Mouse (Mus musculus) frontal cortex, postnatal 25 days (tissue): Measurements from ENCODE around the gene Zfp143.
A peak's percentile ranks its signal among the peaks of the same experiment; 100 is the strongest.
"Not testable (repeated sequence)": the region's sequence is repeated elsewhere in the genome, so short reads cannot be mapped to it uniquely, and the experiment has no call there.

Experiments used
- DNase-seq, 2 experiments: peaks; one replicate each; pipeline ENCODE4 v3.0.0; 2022; ENCODE audit warnings: low spot score in 2 of 2

Gene Zfp143

DNA sequence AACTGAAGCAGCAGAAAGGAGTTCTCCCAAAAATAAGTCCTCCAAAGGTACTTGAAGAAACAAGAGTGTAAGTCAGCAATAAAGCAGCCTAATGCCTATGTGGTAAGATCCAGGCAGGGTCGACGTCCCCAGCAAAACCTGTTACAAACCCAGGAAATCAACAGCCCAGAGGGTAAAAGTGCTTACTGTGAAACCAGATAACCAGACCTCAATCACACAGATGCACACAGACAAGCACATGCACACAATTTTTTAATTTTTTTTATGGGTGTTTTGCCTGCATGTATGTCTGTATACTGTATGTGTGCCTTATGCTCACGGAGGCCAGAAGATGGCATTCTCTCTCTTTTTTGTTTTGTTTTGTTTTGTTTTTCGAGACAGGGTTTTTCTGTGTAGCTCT is 35.3 kb downstream of the Zfp143 start:
- DNase-seq = no peak

DNA sequence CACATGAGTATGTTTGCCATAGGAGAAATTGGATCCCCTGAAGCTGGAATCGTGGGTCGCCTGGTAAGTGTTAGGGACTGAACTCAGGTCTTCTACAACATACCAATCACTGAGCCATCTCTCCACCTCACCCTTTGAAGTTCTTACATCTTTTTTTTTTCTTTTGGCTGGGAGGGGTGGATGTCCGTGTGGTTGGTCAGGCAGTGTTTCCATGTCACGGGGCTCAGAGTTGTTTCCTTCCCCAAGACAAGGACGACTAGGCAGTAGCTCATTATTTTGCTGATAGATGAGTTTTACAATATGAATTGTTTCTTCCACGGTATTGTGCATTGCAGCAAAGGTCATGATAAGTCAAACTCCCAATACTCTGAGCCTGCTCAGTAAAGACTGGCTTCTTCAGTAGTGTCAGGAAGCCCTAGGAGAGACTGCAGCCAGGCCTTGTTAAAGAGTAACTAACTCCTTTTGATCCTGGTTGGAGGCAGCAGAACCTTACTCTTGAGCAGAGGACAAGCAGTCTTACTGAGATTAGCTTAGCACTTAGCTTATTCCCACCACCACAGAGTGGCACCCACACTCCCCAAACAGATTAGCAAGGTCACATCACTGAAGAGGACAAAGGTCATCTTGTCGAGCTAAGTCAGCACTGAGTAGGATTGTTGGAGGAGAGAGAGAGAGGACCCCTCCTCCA is 36.2 kb downstream of the Zfp143 start:
- no peak for DNase-seq

DNA sequence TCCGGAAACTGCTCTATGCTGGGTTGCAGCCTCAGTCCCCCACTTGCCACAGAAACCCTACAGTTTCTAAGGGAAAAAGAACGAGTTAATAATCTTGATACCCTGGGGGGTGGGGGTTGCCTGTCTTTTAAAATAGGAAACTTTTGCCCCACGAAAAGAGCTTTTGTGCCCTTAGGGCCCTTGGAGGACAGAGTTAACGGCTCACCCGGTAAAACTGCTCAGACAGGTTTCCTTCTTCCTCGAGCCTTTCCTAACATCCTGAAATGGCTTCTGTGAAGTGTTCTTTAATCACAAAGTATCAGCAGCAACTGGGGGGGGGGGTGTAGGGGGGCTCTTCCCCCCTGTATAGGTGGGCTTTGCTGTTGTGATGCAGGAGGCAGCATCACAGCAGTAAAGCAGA is 39.8 kb downstream of the Zfp143 start:
- DNase-seq = no peak

DNA sequence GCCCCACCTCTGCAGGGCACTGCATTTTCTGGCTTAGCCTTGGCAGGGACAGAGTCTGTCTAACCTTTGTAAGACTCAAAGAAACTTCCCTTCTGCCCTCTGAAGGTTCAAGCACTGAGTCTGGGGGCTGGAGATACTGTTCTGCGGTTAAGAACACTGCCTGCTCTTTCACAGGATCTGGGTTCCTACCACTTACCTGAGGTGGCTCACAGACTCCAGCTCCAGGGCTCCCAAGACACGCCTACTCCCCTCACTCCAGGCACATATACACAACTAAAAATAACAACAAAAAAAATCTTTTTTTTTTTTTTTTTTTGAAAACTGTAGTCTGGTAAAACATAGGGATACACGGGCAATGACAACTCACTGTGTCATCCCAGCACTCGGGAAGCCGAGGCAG is 40.2 kb downstream of the Zfp143 start:
- no peak for DNase-seq

DNA sequence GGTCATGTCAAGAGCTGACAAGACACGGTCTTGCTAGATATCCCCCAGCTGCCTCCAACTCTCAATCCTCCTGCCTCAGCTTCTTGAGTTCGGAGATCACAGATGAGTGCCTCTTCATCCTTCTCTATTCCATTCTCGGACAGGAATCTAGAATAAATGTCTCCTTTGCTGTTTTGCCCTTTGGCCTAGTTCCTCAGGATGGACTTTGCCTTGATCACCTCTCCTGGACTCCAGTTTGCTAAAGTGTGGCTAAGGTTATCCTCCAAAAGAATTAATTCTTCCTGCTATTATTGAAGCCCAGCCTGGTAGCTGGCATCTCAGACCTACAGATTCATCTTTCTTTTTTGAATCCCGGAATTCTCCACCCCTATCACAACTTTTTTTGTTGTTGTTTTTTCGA is 44.0 kb downstream of the Zfp143 start:
- no peak for DNase-seq

DNA sequence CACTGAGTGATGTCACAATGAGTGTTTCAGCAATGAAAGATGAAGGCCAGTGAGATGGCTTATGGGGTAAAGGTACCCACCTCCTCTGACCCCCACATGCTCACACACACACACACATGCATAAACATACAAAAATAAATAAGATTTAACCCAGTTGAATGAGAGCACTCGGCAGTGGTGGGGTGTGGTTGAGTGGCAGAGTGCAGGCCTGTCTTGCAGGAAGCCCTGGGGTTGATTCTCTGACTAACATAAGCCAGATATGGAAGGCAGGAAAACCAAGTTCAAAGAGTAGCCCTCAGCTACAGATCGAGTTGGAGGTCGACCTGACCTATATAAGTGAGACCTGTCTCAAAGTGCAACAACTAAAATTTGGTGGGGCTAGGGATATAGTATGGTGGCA is 45.6 kb downstream of the Zfp143 start:
- no peak for DNase-seq

DNA sequence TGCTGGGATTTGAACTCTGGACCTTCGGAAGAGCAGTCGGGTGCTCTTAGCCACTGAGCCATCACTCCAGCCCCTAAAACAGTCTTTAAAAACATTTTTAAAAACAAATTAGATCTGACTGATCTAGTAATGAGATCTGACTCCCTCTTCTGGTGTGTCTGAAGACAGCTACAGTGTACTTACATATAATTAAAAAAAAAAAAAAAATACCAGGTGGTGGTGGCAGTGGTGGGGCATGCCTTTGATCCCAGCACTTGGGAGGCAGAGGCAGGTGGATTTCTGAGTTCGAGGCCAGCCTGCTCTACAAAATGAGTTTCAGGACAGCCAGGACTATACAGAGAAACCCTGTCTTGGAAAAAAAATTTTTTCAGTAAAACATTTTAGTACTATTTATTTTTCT is 47.5 kb downstream of the Zfp143 start:
- not testable (repeated sequence) for DNase-seq

DNA sequence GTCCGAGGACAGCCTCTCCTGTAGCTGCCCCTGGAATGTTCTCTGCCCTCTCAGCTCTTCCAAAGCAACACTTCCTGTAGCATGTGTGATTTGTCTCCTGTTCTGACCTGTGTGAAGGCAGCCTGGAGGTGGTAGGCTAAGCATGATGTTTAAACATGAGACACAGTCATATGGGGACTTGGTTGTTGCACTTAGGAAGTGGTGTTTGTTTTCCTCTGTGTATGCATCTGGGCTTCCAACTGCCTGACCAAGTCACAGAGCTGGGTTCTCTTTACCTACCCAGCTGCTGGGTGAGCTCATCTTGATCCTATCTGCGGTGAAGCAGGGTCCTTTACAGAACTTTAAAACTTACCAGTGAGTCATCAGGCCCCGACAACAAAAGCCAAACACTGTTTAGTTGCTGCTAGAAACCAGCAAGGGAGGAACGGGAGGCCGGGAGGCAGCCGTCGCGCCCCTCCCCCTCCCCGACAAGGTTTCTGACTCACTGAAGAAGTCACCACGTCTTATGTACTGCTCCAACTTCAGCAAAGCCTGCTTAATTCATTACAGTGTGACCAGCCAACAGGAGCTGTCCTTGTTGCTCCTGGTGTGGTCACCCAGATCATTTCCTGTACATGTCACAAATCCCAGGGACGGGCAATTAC is 48.1 kb downstream of the Zfp143 start:
- DNase-seq = no peak

DNA sequence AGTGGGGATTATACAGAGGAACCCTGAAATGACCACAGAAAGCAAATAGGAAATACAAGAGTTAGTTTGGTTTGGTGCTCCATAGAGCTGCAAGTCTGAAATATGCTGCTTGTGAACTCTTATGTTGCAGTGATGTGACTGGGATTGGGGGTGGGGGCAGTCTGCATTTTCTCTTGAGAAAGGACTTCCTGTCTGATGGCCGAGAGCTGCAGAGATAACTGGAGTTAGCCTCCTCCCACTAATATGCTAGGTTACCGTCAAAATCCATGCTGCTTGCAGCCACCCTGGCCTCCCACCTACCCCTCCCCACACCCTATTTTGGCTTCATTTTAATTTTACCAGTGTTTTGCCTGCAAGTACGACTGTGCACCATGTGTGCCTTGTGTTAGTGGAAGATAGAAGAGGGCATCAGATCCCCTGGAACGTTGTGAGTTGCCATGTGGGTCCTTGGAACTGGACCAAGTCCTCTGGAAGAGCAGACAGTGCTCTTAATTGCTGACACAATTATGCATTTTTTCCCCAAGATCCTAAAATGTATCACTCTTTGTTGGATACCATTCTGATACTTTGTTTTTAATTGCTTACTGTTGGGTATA is 49.1 kb downstream of the Zfp143 start:
- DNase-seq = no peak

DNA sequence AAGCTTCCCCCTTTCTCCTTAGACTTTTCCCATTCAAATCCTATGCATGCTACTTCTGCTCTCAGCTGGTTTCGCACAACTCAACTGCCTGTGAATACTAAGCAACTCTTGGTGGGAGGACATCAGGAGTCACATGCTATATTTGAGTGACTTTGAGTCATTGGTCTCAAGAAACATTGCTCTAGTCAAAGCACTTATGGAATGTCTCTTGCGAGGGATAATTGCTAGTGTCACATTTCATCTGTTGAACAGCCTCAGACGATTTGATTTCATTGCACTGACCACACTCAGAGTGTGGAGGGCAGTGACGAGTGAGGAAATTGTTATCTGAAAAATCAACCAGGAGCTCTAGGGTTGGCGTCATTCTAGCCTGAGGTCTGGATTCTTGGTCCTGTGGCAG is 53.7 kb downstream of the Zfp143 start:
- DNase-seq = no peak

DNA sequence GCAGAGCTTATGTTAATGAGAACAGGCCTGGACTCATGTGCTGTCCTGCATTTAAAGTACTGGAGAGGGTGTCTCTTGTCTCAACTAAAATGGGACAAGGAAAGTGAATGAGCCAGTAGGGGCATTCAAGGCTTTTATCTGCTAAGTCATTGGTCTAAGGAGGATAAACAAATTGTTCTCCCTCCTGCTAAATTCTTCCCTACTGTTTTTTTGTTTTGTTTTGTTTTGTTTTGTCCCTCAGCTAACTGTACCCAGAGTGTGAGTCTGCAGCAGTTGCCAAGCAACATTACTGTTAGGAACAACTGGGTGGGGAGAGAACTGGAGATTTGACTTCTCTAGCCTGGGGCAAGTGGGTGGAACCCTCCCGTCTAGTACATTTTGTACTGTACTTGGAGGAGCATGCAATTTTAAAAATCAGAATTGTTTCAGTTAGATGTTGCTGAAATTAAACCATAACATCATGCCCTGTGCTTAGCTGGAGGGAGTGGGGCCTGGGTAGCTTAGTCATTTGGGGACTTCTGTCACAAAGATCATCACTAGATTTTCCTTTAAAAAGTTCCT is 55.8 kb downstream of the Zfp143 start:
- no peak for DNase-seq

DNA sequence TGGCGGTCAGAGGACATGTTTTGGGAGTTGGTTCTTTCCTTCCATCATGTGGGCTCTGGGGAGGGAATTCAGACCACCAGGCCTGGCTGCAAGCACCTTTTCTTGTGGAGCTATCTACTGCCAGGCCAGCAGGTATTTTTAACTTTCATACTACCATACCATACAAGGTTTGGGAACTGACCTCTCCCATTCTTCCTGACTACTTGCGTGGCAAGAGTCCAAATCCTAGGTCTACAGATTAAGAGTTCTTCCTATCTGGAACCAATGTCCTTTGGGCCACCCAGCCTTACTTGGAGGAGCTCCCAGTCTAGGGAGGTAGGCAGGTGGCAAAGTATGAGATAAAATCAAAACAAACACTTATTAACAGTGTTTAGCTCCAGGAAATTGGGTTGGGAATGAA is 57.4 kb downstream of the Zfp143 start:
- DNase-seq = no peak

DNA sequence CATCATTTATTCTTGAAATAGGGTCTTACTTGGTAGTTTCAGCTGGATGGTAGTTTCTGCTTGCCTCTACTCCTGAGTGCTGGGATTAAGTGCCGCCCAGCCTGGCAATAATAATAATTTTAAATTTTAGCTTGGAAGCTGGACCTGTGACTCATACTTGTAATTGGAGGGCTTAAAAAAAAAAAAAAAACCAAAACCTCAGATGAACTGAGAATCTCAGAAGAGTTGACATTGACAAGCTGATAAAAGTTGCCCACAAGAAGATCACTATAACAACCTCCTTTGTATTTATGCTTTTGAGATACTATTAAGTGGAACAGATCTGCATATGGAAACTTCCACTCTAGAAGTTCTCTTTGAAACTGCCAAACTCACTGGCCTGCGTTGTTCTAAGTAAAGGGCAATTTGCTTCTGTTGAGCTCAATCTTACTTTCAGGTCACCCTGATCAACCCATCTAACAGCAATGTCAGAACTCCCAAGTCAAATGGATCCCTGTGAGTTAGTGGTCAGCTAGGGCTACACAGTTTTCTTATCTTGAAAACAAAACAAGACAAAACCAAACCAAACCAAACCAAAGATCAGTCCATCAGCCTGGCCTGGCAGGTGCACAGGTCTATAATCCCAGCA is 59.3 kb downstream of the Zfp143 start:
- no peak for DNase-seq

DNA sequence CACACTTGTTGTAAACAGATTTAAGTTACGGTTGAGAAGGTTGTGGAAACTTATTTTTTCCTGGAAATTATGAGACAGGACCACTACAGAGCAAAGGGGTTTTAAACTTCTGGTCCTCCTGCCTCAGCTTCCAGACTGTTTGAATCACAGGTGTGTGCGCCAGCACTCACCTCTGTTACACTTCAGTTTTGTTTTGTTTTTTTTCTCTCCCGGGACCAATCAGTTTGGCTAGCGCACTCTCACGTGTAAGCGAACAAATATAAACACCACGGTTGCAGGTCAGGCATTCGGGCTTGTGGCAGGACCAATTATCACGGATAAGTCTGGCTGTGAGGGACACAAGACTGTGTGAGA is 60.1 kb downstream of the Zfp143 start:
- no peak for DNase-seq

DNA sequence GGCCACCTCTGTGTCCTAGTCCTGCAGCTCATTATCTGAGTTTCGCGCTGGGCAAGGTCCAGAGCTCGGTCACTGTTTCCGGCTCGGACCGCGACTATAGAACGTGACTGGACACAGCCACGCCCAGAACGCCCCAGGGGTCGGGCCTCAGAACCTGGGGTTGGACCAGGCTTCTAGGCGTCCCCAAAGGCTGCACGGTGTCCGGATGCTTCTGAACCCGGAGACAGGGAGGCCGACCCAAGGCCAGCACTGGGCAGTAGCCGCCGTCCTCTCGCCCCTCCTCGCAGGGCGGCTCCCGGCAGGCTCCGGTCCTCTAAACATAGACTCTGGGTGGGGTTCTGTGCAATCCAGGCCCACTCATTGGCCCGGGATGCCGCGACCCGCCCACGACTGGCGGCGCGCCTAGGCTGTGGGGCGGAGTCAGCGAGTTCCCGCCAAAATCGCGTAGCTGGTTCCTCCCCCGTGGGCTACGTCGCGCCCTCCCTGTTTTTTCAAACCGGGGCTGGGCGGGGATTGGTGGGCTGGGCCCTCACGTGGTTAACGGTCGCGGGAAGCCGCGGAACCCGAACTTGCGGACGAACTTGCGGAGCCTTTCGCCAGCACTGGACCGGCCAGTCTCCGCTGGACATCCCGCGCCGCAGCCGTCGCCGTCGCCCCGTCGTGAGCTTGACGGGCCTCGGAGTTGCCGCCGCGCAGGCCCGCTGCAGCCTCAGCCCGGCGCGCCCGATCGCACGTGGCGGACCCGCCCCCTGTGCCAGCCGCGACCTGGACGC is 60.7 kb downstream of the Zfp143 start, which contains the start of gene Wee1:
TSS of gene Wee1 (plus strand) at position 531 of the 773 bp plus-strand sequence.
- peak; percentile 92 to 96 for DNase-seq

DNA sequence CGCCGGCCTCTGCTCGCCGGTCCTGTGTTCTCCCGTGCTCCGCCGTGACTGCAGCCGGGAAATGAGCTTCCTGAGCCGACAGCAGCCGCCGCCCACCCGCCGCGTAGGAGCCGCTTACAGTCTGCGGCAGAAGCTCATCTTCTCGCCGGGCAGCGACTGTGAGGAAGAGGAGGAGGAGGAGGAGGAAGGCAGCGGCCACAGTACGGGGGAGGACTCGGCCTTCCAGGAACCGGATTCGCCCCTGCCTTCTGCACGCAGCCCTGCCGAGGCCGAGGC is 61.2 kb downstream of the Zfp143 start:
- DNase-seq = no peak

DNA sequence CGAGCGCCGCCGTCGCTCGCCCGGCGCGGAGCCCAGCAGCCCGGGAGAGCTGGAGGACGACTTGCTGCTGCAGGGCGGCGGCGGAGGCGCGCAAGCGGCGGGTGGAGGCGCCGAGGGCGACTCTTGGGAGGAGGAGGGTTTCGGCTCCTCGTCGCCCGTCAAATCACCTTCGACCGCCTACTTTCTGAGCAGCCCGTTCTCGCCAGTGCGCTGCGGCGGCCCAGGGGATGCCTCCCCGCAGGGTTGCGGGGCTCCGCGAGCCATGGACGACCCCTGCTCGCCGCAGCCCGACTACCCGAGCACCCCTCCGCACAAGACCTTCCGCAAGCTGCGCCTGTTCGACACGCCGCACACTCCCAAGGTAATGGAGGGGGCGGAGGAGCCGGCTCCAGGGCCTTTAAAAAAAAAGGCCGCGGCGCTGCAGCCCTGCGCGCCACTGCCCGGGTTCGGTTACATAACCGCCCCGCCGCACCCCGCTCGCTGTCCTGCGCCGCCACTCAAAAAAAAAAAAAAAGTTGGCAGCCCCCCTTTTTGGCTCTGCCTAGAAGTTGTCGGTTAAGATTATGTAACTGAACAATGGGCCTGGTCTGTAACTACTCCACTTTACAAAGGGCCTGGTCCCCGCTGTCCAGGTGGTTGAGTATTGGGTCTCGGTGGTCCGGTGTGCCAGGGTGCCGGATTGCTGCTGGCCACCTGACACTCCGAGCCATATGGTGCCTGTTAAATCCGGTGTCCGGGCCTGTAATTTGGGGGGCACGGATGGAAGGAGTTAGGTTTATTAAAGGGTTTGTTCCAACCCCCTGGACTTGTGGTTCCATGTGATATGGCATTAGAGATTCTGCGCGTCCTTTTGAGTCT is 61.8 kb downstream of the Zfp143 start:
- DNase-seq = peak; percentile 19 to 31

DNA sequence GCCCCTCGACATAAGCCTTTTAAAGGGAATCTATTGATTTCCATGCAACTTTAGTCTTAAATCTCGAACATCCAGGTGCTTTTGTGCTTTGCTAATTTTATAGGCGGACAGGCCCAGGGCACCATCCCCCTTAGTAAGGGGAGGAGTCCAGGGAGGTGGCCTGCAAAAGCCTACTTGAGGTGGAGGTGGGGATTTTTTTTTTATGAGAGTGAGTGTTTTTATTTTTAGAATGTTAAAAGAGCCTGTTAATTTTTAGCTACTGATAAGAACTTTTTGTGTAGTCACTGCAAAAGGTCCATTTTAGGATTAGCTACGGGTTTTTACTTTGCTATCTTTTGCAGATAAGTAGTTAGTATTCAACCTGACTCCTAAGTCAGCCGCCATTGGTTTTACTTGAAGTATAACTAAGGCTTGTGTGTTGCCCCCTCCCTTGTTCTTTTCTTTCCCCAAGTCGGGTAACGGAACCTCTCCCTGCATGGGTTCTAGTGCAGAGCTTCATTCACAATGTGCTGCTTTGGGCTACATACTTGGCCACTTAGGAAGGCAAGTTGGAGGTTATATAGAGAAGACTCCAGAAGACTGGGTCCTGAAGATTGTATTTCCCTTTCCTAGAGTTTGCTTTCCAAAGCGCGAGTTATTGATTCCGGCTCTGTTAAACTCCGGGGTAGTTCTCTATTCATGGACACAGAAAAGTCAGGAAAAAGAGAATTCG is 63.0 kb downstream of the Zfp143 start:
- DNase-seq = no peak

DNA sequence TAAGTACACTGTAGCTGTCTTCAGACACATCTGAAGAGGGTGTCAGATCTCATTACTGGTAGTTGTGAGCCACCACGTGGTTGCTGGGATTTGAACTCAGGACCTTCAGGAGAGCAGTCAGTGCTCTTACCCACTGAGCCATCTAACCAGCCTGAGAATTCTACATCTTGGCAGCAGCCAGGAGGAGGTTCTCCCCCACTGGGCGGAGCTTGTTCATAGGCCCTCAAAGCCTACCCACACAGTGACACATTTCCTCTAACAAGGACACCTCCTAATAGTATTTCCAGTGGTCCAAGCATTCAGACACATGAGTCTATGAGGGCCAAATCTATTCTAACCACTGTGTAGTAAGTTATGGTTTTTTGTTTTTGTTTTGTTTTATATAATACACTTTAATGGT is 67.5 kb downstream of the Zfp143 start:
- DNase-seq = no peak

DNA sequence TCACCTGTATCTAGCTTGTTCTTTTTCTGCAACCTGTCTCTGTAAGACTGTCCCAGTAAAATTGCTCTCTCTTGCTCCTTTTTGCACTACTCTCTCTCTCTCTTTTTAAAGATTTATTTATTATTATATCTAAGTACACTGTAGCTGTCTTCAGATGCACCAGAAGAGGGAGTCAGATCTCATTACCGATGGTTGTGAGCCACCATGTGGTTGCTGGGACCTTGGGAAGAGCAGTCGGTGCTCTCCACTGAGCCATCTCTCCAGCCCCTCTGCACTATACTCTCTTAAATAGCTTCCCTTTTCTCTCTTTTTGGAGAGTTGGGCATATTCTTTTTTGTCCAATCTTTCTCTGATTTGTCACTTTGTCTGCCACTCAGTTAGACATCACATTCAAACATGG is 71.3 kb downstream of the Zfp143 start:
- not testable (repeated sequence) for DNase-seq

DNA sequence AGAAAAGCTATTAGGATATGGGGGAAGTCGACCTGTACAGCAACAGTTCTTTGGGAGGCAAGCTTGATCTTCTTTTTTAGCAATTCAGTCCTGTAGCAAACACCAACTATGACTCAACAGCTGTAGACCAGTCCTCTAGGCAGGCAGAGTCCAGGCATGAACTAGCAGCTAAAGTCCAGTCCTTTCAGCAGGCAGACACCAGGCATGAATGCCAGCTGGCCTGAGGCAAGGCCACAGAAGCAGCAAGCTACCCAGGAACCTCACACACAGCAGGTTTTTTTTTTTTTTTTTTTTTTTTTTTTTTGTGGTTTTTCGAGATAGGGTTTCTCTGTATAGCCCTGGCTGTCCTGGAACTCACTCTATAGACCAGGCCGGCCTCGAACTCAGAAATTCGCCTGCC is 73.0 kb downstream of the Zfp143 start:
- no peak for DNase-seq
